Mouse (Mus musculus): ENCODE results near the gene Hist1h4m.
"Not testable (repeated sequence)": the region's sequence is repeated elsewhere in the genome, so short reads cannot be mapped to it uniquely, and the experiment has no call there.

- TF ChIP-seq CTCF (IDR thresholded peaks at IDR 0.05; ENCODE audit: borderline replicate concordance, control insufficient read depth, extremely low read depth, insufficient read depth, low read length, poor library complexity); POLR2A (IDR thresholded peaks at IDR 0.05; ENCODE audit: control insufficient read depth, extremely low read depth, insufficient read depth, low read length, poor library complexity): not testable (repeated sequence)
Observed at GRCm38 (mm10) chr13:21797163-21797562, 14.4 kb upstream of the Hist1h4m start.

Data from thymus, adult 2 months (tissue).